Mouse (Mus musculus) hindbrain, embryonic 14.5 days (tissue): ENCODE data around the gene Kcna2. TPM values are rescaled to one million over a fixed set of nuclear protein-coding genes. Genes with fewer than 3 reads are reported as not detected.

Experiments used
- ATAC-seq: fragments of 200-750 bp; cut with Nextera tagmentation; 2 replicates; pipeline ENCODE4 v1.8.0; 2017; ENCODE audit warnings: moderate number of reproducible peaks, mild to moderate bottlenecking, moderate TSS enrichment, moderate library complexity; ENCODE audit not compliant: low FRiP score
- DNase-seq: peaks from one replicate; pipeline ENCODE4 v3.0.0-alpha.2; 2015; ENCODE audit warnings: low spot score
- H3K27ac ChIP-seq: fragments of 300-500 bp; sonication (generic); 2 replicates; pipeline ENCODE4 v1.5.1; 2014; ENCODE audit warnings: mild to moderate bottlenecking, moderate library complexity
- H3K27me3 ChIP-seq: fragments of 300-500 bp; sonication (generic); 2 replicates; pipeline ENCODE4 v1.6.1; 2014; ENCODE audit warnings: mild to moderate bottlenecking, low read length, mixed read lengths; ENCODE audit not compliant: control insufficient read depth, insufficient read depth
- H3K36me3 ChIP-seq: fragments of 300-500 bp; sonication (generic); replicated peaks from 2 replicates; pipeline ENCODE4 v1.6.1; 2014; ENCODE audit not compliant: control insufficient read depth, insufficient read depth
- H3K4me1 ChIP-seq: fragments of 300-500 bp; sonication (generic); replicated peaks from 2 replicates; pipeline ENCODE4 v1.6.1; 2014; ENCODE audit warnings: antibody characterized with exemption, low read length, mixed read lengths; ENCODE audit not compliant: control insufficient read depth, insufficient read depth
- H3K4me2 ChIP-seq: fragments of 300-500 bp; sonication (generic); replicated peaks from 2 replicates; pipeline ENCODE4 v1.6.1; 2014; ENCODE audit warnings: mild to moderate bottlenecking, moderate library complexity
- H3K4me3 ChIP-seq: fragments of 300-500 bp; sonication (generic); replicated peaks from 2 replicates; pipeline ENCODE4 v1.5.1; 2014; ENCODE audit warnings: mild to moderate bottlenecking, low read length
- H3K9ac ChIP-seq: fragments of 300-500 bp; sonication (generic); 2 replicates; pipeline ENCODE4 v1.6.1; 2014
- H3K9me3 ChIP-seq: fragments of 300-500 bp; sonication (generic); 2 replicates; pipeline ENCODE4 v1.6.1; 2016; ENCODE audit warnings: low read length; ENCODE audit not compliant: control insufficient read depth
- WGBS: fragments of 180-500 bp; shearing (Covaris S2); extraction: QIAGEN DNeasy Blood & Tissue Kit; methylation state at CpG from one replicate; pipeline ENCODE4 v1.1.7; 2014; 5-methylcytosine and 5-hydroxymethylcytosine counted together
- polyA plus RNA-seq: library from polyadenylated mRNA; unstranded; fragments of >200 nt; fragmentation: Nextera tagmentation; extraction: Ambion mirVana; gene quantifications from 2 replicates; pipeline ENCODE4 v1.2.1, GENCODE M21; 2014

The Kcna2 gene
- polyA plus RNA-seq, result 1.9 and 2.0 TPM in 2 replicates

GRCm38 (mm10) chr3:107100811-107101455, at the start of gene Kcna2:
Gene Kcna2, plus strand, starts transcription at chr3:107101146.
- Histone ChIP-seq H3K36me3 (0 out of 2 replicates have a peak, but pooled peaks cover 3% of the 10 kb centered on the region), H3K4me1 (peaks cover 15% of the 10 kb centered on the region), H3K9me3 (no peaks in the 10 kb centered on the region), H3K4me3 (peak within 1 kb of the TSS; percentile 74), H3K27ac (peak within 1 kb of the TSS; percentile 90), H3K9ac (peak within 1 kb of the TSS; percentile 81), H3K4me2 (peak within 1 kb of the TSS; percentile 88), H3K27me3 (no peaks in the 10 kb centered on the region; the same call in 1 of the 2 replicates)
- 2% methylated on average over 16 of the region's 16 CpGs for WGBS
- ATAC-seq, result peak; percentile 37
- peak; percentile 45 for DNase-seq

- no peak overlapping the region for H3K27ac ChIP-seq
- no peak overlapping the region for H3K4me2 ChIP-seq
- H3K4me1 ChIP-seq, result no peaks in the 10 kb centered on the region
- 87% methylated on average over 1 of the region's 1 CpGs for WGBS
- H3K36me3 ChIP-seq, result no peaks in the 10 kb centered on the region
- H3K27me3 ChIP-seq, result no peaks in the 10 kb centered on the region
- H3K4me3 ChIP-seq, result no peak overlapping the region
- ATAC-seq, result no peak
- no peak for DNase-seq
- no peak overlapping the region for H3K9ac ChIP-seq
- H3K9me3 ChIP-seq, result no peaks in the 10 kb centered on the region
These were observed 39.5 kb upstream of the Kcna2 start for GRCm38 (mm10) chr3:107061468-107061867.

GRCm38 (mm10) chr3:107062771-107063170, 38.2 kb upstream of the Kcna2 start:
- no peaks in the 10 kb centered on the region for H3K36me3 ChIP-seq
- no peaks in the 10 kb centered on the region for H3K9me3 ChIP-seq
- H3K9ac ChIP-seq, result no peak overlapping the region
- no peak overlapping the region for H3K4me2 ChIP-seq
- no peak for DNase-seq
- ATAC-seq, result no peak
- no peak overlapping the region for H3K4me3 ChIP-seq
- no peak overlapping the region for H3K27ac ChIP-seq
- no peaks in the 10 kb centered on the region for H3K27me3 ChIP-seq
- H3K4me1 ChIP-seq, result 0 out of 2 replicates have a peak, but pooled peaks cover 6% of the 10 kb centered on the region
- WGBS, result 70% methylated on average over 1 of the region's 1 CpGs

- ATAC-seq (peak; percentile 68; the same call in 1 of the 2 replicates), DNase-seq (peak; percentile 50)
- 42% methylated on average over 6 of the region's 6 CpGs for WGBS
- Histone ChIP-seq H3K9ac (no peak overlapping the region), H3K4me1 (0 out of 2 replicates have a peak, but pooled peaks cover 6% of the 10 kb centered on the region), H3K36me3 (no peaks in the 10 kb centered on the region), H3K27ac (peak overlapping the region; percentile 60; the same call in 1 of the 2 replicates), H3K4me2 (no peak overlapping the region), H3K4me3 (no peak overlapping the region), H3K9me3 (no peaks in the 10 kb centered on the region), H3K27me3 (no peaks in the 10 kb centered on the region)
These were observed 35.3 kb upstream of the Kcna2 start for GRCm38 (mm10) chr3:107065510-107066095.

- 0 out of 2 replicates have a peak, but pooled peaks cover 6% of the 10 kb centered on the region for H3K4me1 ChIP-seq
- H3K27ac ChIP-seq, result peak overlapping the region; percentile 60
- H3K36me3 ChIP-seq, result no peaks in the 10 kb centered on the region
- DNase-seq (no peak), ATAC-seq (0 out of 2 replicates have a peak, but pooled peaks have one; percentile 52)
- no peak overlapping the region for H3K9ac ChIP-seq
- WGBS, result 66% methylated on average over 7 of the region's 7 CpGs
- no peak overlapping the region for H3K4me2 ChIP-seq
- H3K9me3 ChIP-seq, result no peaks in the 10 kb centered on the region
- no peak overlapping the region for H3K4me3 ChIP-seq
- no peaks in the 10 kb centered on the region for H3K27me3 ChIP-seq
These were observed 34.6 kb upstream of the Kcna2 start for GRCm38 (mm10) chr3:107066165-107066850.

- no peak overlapping the region for H3K9ac ChIP-seq
- no peaks in the 10 kb centered on the region for H3K27me3 ChIP-seq
- no peak overlapping the region for H3K4me2 ChIP-seq
- ATAC-seq (no peak), DNase-seq (no peak)
- peak overlapping the region; percentile 60 for H3K27ac ChIP-seq
- H3K9me3 ChIP-seq, result no peaks in the 10 kb centered on the region
- H3K4me3 ChIP-seq, result no peak overlapping the region
- H3K4me1 ChIP-seq, result 0 out of 2 replicates have a peak, but pooled peaks cover 6% of the 10 kb centered on the region
- WGBS, result 78% methylated on average over 6 of the region's 6 CpGs
- no peaks in the 10 kb centered on the region for H3K36me3 ChIP-seq
These were observed 33.7 kb upstream of the Kcna2 start for GRCm38 (mm10) chr3:107067245-107067644.

GRCm38 (mm10) chr3:107073863-107074262, 27.1 kb upstream of the Kcna2 start:
- 85% methylated on average over 2 of the region's 2 CpGs for WGBS
- no peaks in the 10 kb centered on the region for H3K9me3 ChIP-seq

GRCm38 (mm10) chr3:107075705-107076104, 25.2 kb upstream of the Kcna2 start:
- DNase-seq (no peak), ATAC-seq (no peak)
- WGBS, result 93% methylated on average over 1 of the region's 1 CpGs

More at GRCm38 (mm10) chr3:107073863-107074262, 27.1 kb upstream of the Kcna2 start:
- no peak for ATAC-seq
- Histone ChIP-seq H3K4me1 (no peaks in the 10 kb centered on the region), H3K4me3 (no peak overlapping the region), H3K27ac (no peak overlapping the region), H3K27me3 (no peaks in the 10 kb centered on the region), H3K4me2 (no peak overlapping the region), H3K9ac (no peak overlapping the region), H3K36me3 (no peaks in the 10 kb centered on the region)
- DNase-seq, result no peak

GRCm38 (mm10) chr3:107076658-107077057, 24.3 kb upstream of the Kcna2 start:
- WGBS, result 82% methylated on average over 3 of the region's 3 CpGs
- Histone ChIP-seq H3K27ac (no peak overlapping the region), H3K27me3 (no peaks in the 10 kb centered on the region), H3K4me3 (no peak overlapping the region), H3K4me1 (no peaks in the 10 kb centered on the region), H3K4me2 (no peak overlapping the region), H3K36me3 (no peaks in the 10 kb centered on the region), H3K9ac (no peak overlapping the region), H3K9me3 (no peaks in the 10 kb centered on the region)
- DNase-seq, result no peak
- ATAC-seq, result no peak

More at GRCm38 (mm10) chr3:107075705-107076104, 25.2 kb upstream of the Kcna2 start:
- H3K36me3 ChIP-seq, result no peaks in the 10 kb centered on the region
- no peak overlapping the region for H3K9ac ChIP-seq
- no peak overlapping the region for H3K4me2 ChIP-seq
- no peak overlapping the region for H3K4me3 ChIP-seq
- H3K27ac ChIP-seq, result no peak overlapping the region
- no peaks in the 10 kb centered on the region for H3K9me3 ChIP-seq
- H3K27me3 ChIP-seq, result no peaks in the 10 kb centered on the region
- H3K4me1 ChIP-seq, result no peaks in the 10 kb centered on the region
